Mouse (Mus musculus): ENCODE results near the gene Fbxl7. TPM values are rescaled to one million over a fixed set of nuclear protein-coding genes. Genes with fewer than 3 reads are reported as not detected.

Fbxl7 gene
- polyA plus RNA-seq, 1 experiment from 2014 or later: 11.6 TPM

GRCm38 (mm10) chr15:26869197-26869596 is 26.2 kb downstream of the Fbxl7 start:
- H3K27me3 ChIP-seq (ENCODE audit: low read depth, poor library complexity, severe bottlenecking): no peaks in the 10 kb centered on the region
- no peaks in the 10 kb centered on the region for H3K36me3 ChIP-seq
- no peaks in the 10 kb centered on the region for H3K9me3 ChIP-seq (replicated peaks)
- no peak overlapping the region for H3K4me3 ChIP-seq
- no peak for DNase-seq (ENCODE audit: low spot score)
- peaks cover 10% of the 10 kb centered on the region for H3K4me1 ChIP-seq
- H3K27ac ChIP-seq (replicated peaks): no peak overlapping the region
- WGBS: 90% methylated on average over 3 of the region's 3 CpGs

GRCm38 (mm10) chr15:26867521-26867920 is 27.9 kb downstream of the Fbxl7 start:
- Histone ChIP-seq H3K36me3 (no peaks in the 10 kb centered on the region), H3K4me1 (no peaks in the 10 kb centered on the region), H3K27ac (replicated peaks) (no peak overlapping the region), H3K4me3 (no peak overlapping the region), H3K27me3 (ENCODE audit: low read depth, poor library complexity, severe bottlenecking) (no peaks in the 10 kb centered on the region), H3K9me3 (replicated peaks) (no peaks in the 10 kb centered on the region)
- WGBS: 84% methylated on average over 5 of the region's 5 CpGs
- DNase-seq (ENCODE audit: low spot score): no peak

- DNase-seq (ENCODE audit: low spot score): no peak
- Histone ChIP-seq H3K27ac (replicated peaks) (no peak overlapping the region), H3K36me3 (no peaks in the 10 kb centered on the region), H3K9me3 (replicated peaks) (no peaks in the 10 kb centered on the region), H3K4me3 (no peak overlapping the region), H3K27me3 (ENCODE audit: low read depth, poor library complexity, severe bottlenecking) (no peaks in the 10 kb centered on the region), H3K4me1 (no peaks in the 10 kb centered on the region)
- WGBS: 83% methylated on average over 2 of the region's 2 CpGs
Measured at GRCm38 (mm10) chr15:26862173-26862572, 33.2 kb downstream of the Fbxl7 start.

- Histone ChIP-seq H3K4me3 (no peak overlapping the region), H3K9me3 (replicated peaks) (no peaks in the 10 kb centered on the region), H3K4me1 (no peaks in the 10 kb centered on the region), H3K36me3 (no peaks in the 10 kb centered on the region), H3K27me3 (ENCODE audit: low read depth, poor library complexity, severe bottlenecking) (no peaks in the 10 kb centered on the region), H3K27ac (replicated peaks) (no peak overlapping the region)
- 79% methylated on average over 1 of the region's 1 CpGs for WGBS
- DNase-seq (ENCODE audit: low spot score): no peak
Measured at GRCm38 (mm10) chr15:26849626-26850025, 45.8 kb downstream of the Fbxl7 start.

GRCm38 (mm10) chr15:26842216-26842615 is 53.2 kb downstream of the Fbxl7 start:
- 90% methylated on average over 6 of the region's 6 CpGs for WGBS
- H3K27ac ChIP-seq (replicated peaks): no peak overlapping the region
- no peak overlapping the region for H3K4me3 ChIP-seq
- no peaks in the 10 kb centered on the region for H3K4me1 ChIP-seq
- no peaks in the 10 kb centered on the region for H3K36me3 ChIP-seq
- no peak for DNase-seq (ENCODE audit: low spot score)
- H3K9me3 ChIP-seq (replicated peaks): no peaks in the 10 kb centered on the region
- no peaks in the 10 kb centered on the region for H3K27me3 ChIP-seq (ENCODE audit: low read depth, poor library complexity, severe bottlenecking)

- no peak overlapping the region for H3K27ac ChIP-seq (replicated peaks)
- H3K27me3 ChIP-seq (ENCODE audit: low read depth, poor library complexity, severe bottlenecking): no peaks in the 10 kb centered on the region
- 98% methylated on average over 1 of the region's 1 CpGs for WGBS
- H3K4me3 ChIP-seq: no peak overlapping the region
- H3K4me1 ChIP-seq: no peaks in the 10 kb centered on the region
- DNase-seq (ENCODE audit: low spot score): no peak
- H3K36me3 ChIP-seq: no peaks in the 10 kb centered on the region
- no peaks in the 10 kb centered on the region for H3K9me3 ChIP-seq (replicated peaks)
Measured at GRCm38 (mm10) chr15:26838386-26838785, 57.0 kb downstream of the Fbxl7 start.

- Histone ChIP-seq H3K4me3 (no peak overlapping the region), H3K9me3 (replicated peaks) (no peaks in the 10 kb centered on the region), H3K36me3 (no peaks in the 10 kb centered on the region), H3K4me1 (no peaks in the 10 kb centered on the region), H3K27ac (replicated peaks) (no peak overlapping the region), H3K27me3 (ENCODE audit: low read depth, poor library complexity, severe bottlenecking) (no peaks in the 10 kb centered on the region)
- DNase-seq (ENCODE audit: low spot score): no peak
- WGBS: 81% methylated on average over 3 of the region's 3 CpGs
Measured at GRCm38 (mm10) chr15:26837200-26837599, 58.2 kb downstream of the Fbxl7 start.

GRCm38 (mm10) chr15:26834415-26834814 is 61.0 kb downstream of the Fbxl7 start:
- H3K27me3 ChIP-seq (ENCODE audit: low read depth, poor library complexity, severe bottlenecking): no peaks in the 10 kb centered on the region
- DNase-seq (ENCODE audit: low spot score): no peak
- H3K36me3 ChIP-seq: no peaks in the 10 kb centered on the region
- no peak overlapping the region for H3K4me3 ChIP-seq
- H3K27ac ChIP-seq (replicated peaks): no peak overlapping the region
- no peaks in the 10 kb centered on the region for H3K4me1 ChIP-seq
- WGBS: 98% methylated on average over 5 of the region's 5 CpGs
- no peaks in the 10 kb centered on the region for H3K9me3 ChIP-seq (replicated peaks)

GRCm38 (mm10) chr15:26831141-26831540 is 64.2 kb downstream of the Fbxl7 start:
- no peaks in the 10 kb centered on the region for H3K36me3 ChIP-seq
- WGBS: 91% methylated on average over 4 of the region's 4 CpGs
- no peak overlapping the region for H3K27ac ChIP-seq (replicated peaks)
- H3K9me3 ChIP-seq (replicated peaks): no peaks in the 10 kb centered on the region
- DNase-seq (ENCODE audit: low spot score): no peak
- no peaks in the 10 kb centered on the region for H3K27me3 ChIP-seq (ENCODE audit: low read depth, poor library complexity, severe bottlenecking)
- no peaks in the 10 kb centered on the region for H3K4me1 ChIP-seq
- no peak overlapping the region for H3K4me3 ChIP-seq

- Histone ChIP-seq H3K4me3 (no peak overlapping the region), H3K4me1 (no peaks in the 10 kb centered on the region; the same call in 1 of the 2 replicates), H3K27me3 (ENCODE audit: low read depth, poor library complexity, severe bottlenecking) (no peaks in the 10 kb centered on the region), H3K27ac (replicated peaks) (no peak overlapping the region), H3K36me3 (no peaks in the 10 kb centered on the region), H3K9me3 (replicated peaks) (no peaks in the 10 kb centered on the region)
- no peak for DNase-seq (ENCODE audit: low spot score)
- WGBS: 93% methylated on average over 1 of the region's 1 CpGs
Measured at GRCm38 (mm10) chr15:26816931-26817330, 78.4 kb downstream of the Fbxl7 start.

GRCm38 (mm10) chr15:26812856-26813255 is 82.5 kb downstream of the Fbxl7 start:
- Histone ChIP-seq H3K4me3 (no peak overlapping the region), H3K9me3 (replicated peaks) (no peaks in the 10 kb centered on the region), H3K36me3 (no peaks in the 10 kb centered on the region), H3K4me1 (no peaks in the 10 kb centered on the region; the same call in 1 of the 2 replicates), H3K27me3 (ENCODE audit: low read depth, poor library complexity, severe bottlenecking) (no peaks in the 10 kb centered on the region), H3K27ac (replicated peaks) (no peak overlapping the region)
- WGBS: 94% methylated on average over 3 of the region's 3 CpGs
- DNase-seq (ENCODE audit: low spot score): no peak

GRCm38 (mm10) chr15:26809569-26809968 is 85.8 kb downstream of the Fbxl7 start:
- no peaks in the 10 kb centered on the region for H3K4me1 ChIP-seq
- DNase-seq (ENCODE audit: low spot score): no peak
- WGBS: 82% methylated on average over 3 of the region's 3 CpGs

GRCm38 (mm10) chr15:26804046-26804445 is 91.3 kb downstream of the Fbxl7 start:
- no peaks in the 10 kb centered on the region for H3K36me3 ChIP-seq
- H3K27ac ChIP-seq (replicated peaks): no peak overlapping the region
- no peaks in the 10 kb centered on the region for H3K27me3 ChIP-seq (ENCODE audit: low read depth, poor library complexity, severe bottlenecking)
- 0 out of 2 replicates have a peak, but pooled peaks cover 3% of the 10 kb centered on the region for H3K4me1 ChIP-seq
- H3K9me3 ChIP-seq (replicated peaks): no peaks in the 10 kb centered on the region
- 65% methylated on average over 5 of the region's 5 CpGs for WGBS
- DNase-seq (ENCODE audit: low spot score): no peak
- no peak overlapping the region for H3K4me3 ChIP-seq

More at GRCm38 (mm10) chr15:26809569-26809968, 85.8 kb downstream of the Fbxl7 start:
- no peak overlapping the region for H3K27ac ChIP-seq (replicated peaks)
- no peaks in the 10 kb centered on the region for H3K9me3 ChIP-seq (replicated peaks)
- no peak overlapping the region for H3K4me3 ChIP-seq
- no peaks in the 10 kb centered on the region for H3K27me3 ChIP-seq (ENCODE audit: low read depth, poor library complexity, severe bottlenecking)
- no peaks in the 10 kb centered on the region for H3K36me3 ChIP-seq

- no peak overlapping the region for H3K4me3 ChIP-seq
- DNase-seq (ENCODE audit: low spot score): no peak
- H3K27ac ChIP-seq (replicated peaks): no peak overlapping the region
- no peaks in the 10 kb centered on the region for H3K9me3 ChIP-seq (replicated peaks)
- WGBS: 88% methylated on average over 3 of the region's 3 CpGs
- H3K27me3 ChIP-seq (ENCODE audit: low read depth, poor library complexity, severe bottlenecking): no peaks in the 10 kb centered on the region
- no peaks in the 10 kb centered on the region for H3K36me3 ChIP-seq
- H3K4me1 ChIP-seq: 0 out of 2 replicates have a peak, but pooled peaks cover 3% of the 10 kb centered on the region
Measured at GRCm38 (mm10) chr15:26799457-26800021, 95.8 kb downstream of the Fbxl7 start.
